Mouse (Mus musculus) ES-E14 (cell line): ENCODE measurements around the gene Mrpl22. TPM values are rescaled to one million over a fixed set of nuclear protein-coding genes. Genes with fewer than 3 reads are reported as not detected.

Experiments used
- DNase-seq: peaks from one replicate; pipeline ENCODE4 v3.0.0-alpha.2; 2013; ENCODE audit warnings: low read depth, low spot score
- H3K27ac ChIP-seq: 2 replicates; pipeline ENCODE4 v1.5.1; 2012; ENCODE audit warnings: low read depth, mild to moderate bottlenecking, low read length, moderate library complexity, mixed read lengths; ENCODE audit not compliant: poor library complexity, insufficient read depth, severe bottlenecking
- H3K36me3 ChIP-seq: 2 replicates; pipeline ENCODE4 v1.6.1; 2012; ENCODE audit warnings: mild to moderate bottlenecking, low read length, moderate library complexity, mixed read lengths; ENCODE audit not compliant: control insufficient read depth, poor library complexity, insufficient read depth, severe bottlenecking
- H3K4me1 ChIP-seq, 2 experiments: fragments of 150-350 bp in 1 of 2; sonication (generic) in 1 of 2; 2 replicates each; pipeline ENCODE4 v1.6.1; 2012; ENCODE audit warnings: low read length in 2 of 2, mild to moderate bottlenecking in 1 of 2, mixed read lengths in 1 of 2; ENCODE audit not compliant: control insufficient read depth in 2 of 2, insufficient read depth in 2 of 2, poor library complexity in 1 of 2
- H3K4me3 ChIP-seq, 2 experiments: fragments of 150-350 bp in 1 of 2; sonication (generic) in 1 of 2; 2 replicates each; pipeline ENCODE4 v1.5.1; 2012; ENCODE audit warnings: low read length in 2 of 2, low read depth in 1 of 2, mild to moderate bottlenecking in 1 of 2, mixed read lengths in 1 of 2; ENCODE audit not compliant: insufficient read depth in 1 of 2, poor library complexity in 1 of 2, severe bottlenecking in 1 of 2
- H3K9ac ChIP-seq: 2 replicates; pipeline ENCODE4 v1.6.1; 2012; ENCODE audit warnings: low read depth, mild to moderate bottlenecking, low read length, mixed read lengths; ENCODE audit not compliant: poor library complexity, insufficient read depth, severe bottlenecking
- H3K9me3 ChIP-seq: fragments of 150-350 bp; sonication (generic); 2 replicates; pipeline ENCODE4 v1.6.1; 2012; ENCODE audit warnings: low read depth, mild to moderate bottlenecking, low read length; ENCODE audit not compliant: control insufficient read depth, insufficient read depth
- CHD2 ChIP-seq: IDR thresholded peaks from 2 replicates; pipeline ENCODE4 v1.6.1; 2014; ENCODE audit warnings: mild to moderate bottlenecking, low read depth, low read length, inconsistent platforms
- HCFC1 ChIP-seq: IDR thresholded peaks from 2 replicates; pipeline ENCODE4 v1.6.1; 2012; ENCODE audit warnings: low read length, inconsistent platforms, borderline replicate concordance; ENCODE audit not compliant: insufficient read depth
- MAFK ChIP-seq: IDR thresholded peaks from 2 replicates; pipeline ENCODE4 v1.6.1; 2014; ENCODE audit warnings: mild to moderate bottlenecking, low read depth, low read length, inconsistent platforms; ENCODE audit not compliant: insufficient read depth
- ZC3H11A ChIP-seq: IDR thresholded peaks from 2 replicates; pipeline ENCODE4 v1.6.1; 2012; ENCODE audit warnings: low read depth, mild to moderate bottlenecking, inconsistent platforms, low read length, borderline replicate concordance
- ZNF384 ChIP-seq: IDR thresholded peaks from 2 replicates; pipeline ENCODE4 v1.6.1; 2012; ENCODE audit warnings: low read depth, low read length, inconsistent platforms
- in situ Hi-C, 2 experiments: fragments of 600-800 bp; cut with MboI; formaldehyde crosslinking; loops; one replicate each; pipeline ENCODE4 v1.15.1; 2025; ENCODE audit warnings: low sequenced_read_pairs in 2 of 2, inconsistent platforms in 1 of 2; ENCODE audit not compliant: unreplicated experiment in 2 of 2
- total RNA-seq: library from RNA; depleted of rRNA; stranded (reverse); fragments of 300-350 nt; gene quantifications from 2 replicates; pipeline ENCODE4 v1.2.3, GENCODE M21; 2012

Mrpl22 gene
- total RNA-seq, 1 experiment = 71.0 TPM

DNA sequence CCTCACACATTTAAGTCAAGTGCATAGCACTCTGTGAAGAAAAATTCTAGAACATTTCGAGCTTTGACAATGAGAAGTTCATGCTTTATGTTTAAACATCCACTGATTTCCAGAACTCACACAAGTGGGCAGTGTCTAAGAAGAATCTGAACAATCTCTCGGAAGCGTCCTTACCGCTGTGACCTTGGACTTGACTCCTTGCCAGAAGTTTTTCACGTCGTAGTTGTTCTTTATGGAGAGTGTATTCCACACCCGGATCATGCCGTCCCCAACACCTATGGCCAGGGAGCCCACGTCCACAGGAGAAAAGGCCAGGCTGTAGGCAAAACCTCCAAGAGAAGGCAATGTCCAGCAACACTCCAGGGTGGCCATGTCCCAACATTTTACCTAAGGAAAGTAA is 16.0 kb upstream of the Mrpl22 start:
- Histone ChIP-seq H3K36me3 (peaks cover 34% of the 10 kb centered on the region), H3K9me3 (no peaks in the 10 kb centered on the region), H3K4me3 (no peak overlapping the region), H3K9ac (no peak overlapping the region), H3K27ac (no peak overlapping the region), H3K4me1 (no peaks in the 10 kb centered on the region)
- DNase-seq = no peak
- no peak for TF ChIP-seq ZNF384
- TF ChIP-seq CHD2 = no peak
- no peak for TF ChIP-seq HCFC1
- TF ChIP-seq ZC3H11A = no peak
- in situ Hi-C loops = no loop called here

DNA sequence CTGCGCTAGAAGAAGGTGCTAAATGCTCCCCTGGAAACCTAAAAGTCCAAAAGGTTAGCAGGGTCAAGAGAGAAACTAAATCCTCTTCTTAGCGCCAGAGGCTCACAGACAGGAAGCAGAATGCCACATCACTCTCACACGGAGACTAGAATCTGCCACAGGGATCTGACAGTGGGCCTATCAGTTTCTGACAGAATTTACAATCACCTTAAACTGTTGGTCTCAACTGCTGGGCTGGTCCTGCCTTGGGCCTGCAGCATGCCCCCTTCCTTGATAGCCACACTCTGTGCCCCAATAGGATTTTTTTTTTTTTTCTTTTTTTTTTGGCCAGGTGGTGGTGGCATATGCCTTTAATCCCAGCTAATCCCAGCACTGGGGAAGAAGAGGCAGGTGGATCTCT is 14.6 kb upstream of the Mrpl22 start:
- Histone ChIP-seq H3K4me3 (no peak overlapping the region), H3K27ac (no peak overlapping the region), H3K9ac (no peak overlapping the region), H3K36me3 (peaks cover 33% of the 10 kb centered on the region), H3K9me3 (no peaks in the 10 kb centered on the region), H3K4me1 (no peaks in the 10 kb centered on the region)
- in situ Hi-C loops = no loop called here
- no peak for DNase-seq
- TF ChIP-seq HCFC1 = no peak
- no peak for TF ChIP-seq ZC3H11A
- TF ChIP-seq CHD2 = no peak

DNA sequence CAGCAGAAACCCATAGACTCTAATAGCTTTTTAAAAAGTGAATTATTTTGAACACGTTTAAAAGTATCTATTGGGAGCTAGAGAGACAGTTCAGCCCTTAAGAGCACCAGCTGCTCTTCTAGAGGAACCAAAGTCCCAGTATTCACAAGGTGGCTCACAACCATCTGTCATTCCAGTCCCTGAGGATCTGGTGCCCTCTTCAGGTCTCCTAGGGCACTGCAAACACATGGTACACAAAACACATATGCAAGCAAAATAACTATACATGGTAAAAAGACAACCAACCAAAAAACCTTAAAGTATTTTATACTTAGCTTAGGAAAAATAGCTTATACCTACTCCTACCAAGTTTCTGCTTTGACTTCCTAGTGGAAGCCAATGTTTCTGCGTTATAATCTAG is 6.4 kb upstream of the Mrpl22 start:
- H3K4me1 ChIP-seq = 0 out of 4 replicates have a peak, but pooled peaks cover 0 to 3% of the 10 kb centered on the region in 2 experiments
- H3K9me3 ChIP-seq = no peaks in the 10 kb centered on the region
- in situ Hi-C loops = no loop called here
- peak; percentile 44 for DNase-seq
- TF ChIP-seq HCFC1 (no peak), ZC3H11A (peak; percentile 8; the same call in 1 of the 2 replicates), MAFK (no peak), ZNF384 (no peak), CHD2 (no peak)
- no peak overlapping the region for H3K27ac ChIP-seq
- no peak overlapping the region for H3K9ac ChIP-seq
- no peak overlapping the region for H3K4me3 ChIP-seq
- H3K36me3 ChIP-seq = peaks cover 25% of the 10 kb centered on the region

DNA sequence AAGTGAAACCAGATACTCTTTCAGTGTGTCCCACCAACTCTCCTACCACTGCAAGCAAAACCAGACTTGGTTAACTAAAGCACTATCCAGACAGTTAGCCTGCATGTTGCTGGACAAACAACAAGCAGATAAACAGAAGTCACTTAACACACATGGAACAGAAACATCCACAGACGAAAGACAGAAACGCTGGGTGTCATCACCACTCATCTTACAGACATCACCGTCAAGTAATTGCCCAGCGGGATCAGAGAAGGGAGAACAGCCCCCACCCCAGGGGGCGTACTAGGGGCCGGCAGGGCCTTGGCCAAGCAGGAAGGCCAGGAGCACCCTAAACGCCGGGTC is 3.7 kb upstream of the Mrpl22 start:
- in situ Hi-C loops = no loop called here
- H3K4me1 ChIP-seq = 0 out of 4 replicates have a peak, but pooled peaks cover 2 to 3% of the 10 kb centered on the region in 2 experiments

DNA sequence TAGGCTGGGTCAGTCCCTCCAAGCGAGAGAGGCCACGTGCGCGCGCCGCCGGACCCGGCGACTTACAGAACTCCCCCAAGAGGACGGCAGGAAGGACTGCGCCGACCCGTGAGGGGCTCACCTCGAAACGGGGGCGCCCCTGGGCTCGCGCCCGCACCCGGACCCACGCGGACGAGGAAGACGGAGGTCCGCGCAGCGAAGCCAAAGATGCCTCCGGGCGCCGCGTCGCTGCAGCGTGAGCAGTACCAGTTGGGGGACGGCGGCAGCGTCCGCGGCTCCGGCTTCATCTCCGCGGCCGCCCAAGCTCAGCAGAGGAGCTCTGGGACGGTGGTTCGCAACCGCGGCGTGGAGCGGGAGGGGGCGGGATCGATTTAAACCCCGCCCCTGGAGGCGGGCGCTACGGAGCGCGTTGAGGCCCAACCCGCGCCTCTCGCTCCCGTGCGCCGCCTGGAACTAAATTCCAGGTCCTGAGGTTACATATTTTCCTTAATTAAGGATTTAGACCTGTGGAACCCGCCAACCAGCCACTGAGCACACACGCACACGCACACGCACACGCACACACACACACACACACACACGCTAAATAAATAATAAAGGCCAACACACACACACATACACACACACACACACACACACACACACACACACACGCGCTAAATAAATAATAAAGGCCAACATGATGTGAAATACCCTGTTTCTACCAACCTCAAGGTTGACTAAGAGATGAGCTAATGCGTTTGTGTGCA is 3.1 kb upstream of the Mrpl22 start, which contains the start of gene Gemin5:
TSS of gene Gemin5 (minus strand) at position 373 of the 749 bp plus-strand sequence.
- H3K36me3 ChIP-seq = peaks cover 20% of the 10 kb centered on the region
- peak within 1 kb of the TSS; percentile 72; the same call in 1 of the 2 replicates for H3K27ac ChIP-seq
- DNase-seq = peak; percentile 72
- H3K9me3 ChIP-seq = no peaks in the 10 kb centered on the region
- H3K9ac ChIP-seq = peak within 1 kb of the TSS; percentile 100
- no peak for TF ChIP-seq ZNF384
- TF ChIP-seq HCFC1 = 0 out of 2 replicates have a peak, but pooled peaks have one; percentile 47
- TF ChIP-seq CHD2 = no peak
- 0 out of 4 replicates have a peak, but pooled peaks cover 2 to 3% of the 10 kb centered on the region in 2 experiments for H3K4me1 ChIP-seq
- in situ Hi-C loops = no loop called here
- H3K4me3 ChIP-seq = peak within 1 kb of the TSS; percentile 97 to 100

More for the DNA sequence above, 3.7 kb upstream of the Mrpl22 start:
- peak overlapping the region; percentile 100 for H3K9ac ChIP-seq
- H3K27ac ChIP-seq = 0 out of 2 replicates have a peak overlapping the region, but pooled peaks have one; percentile 72
- no peaks in the 10 kb centered on the region for H3K9me3 ChIP-seq
- TF ChIP-seq ZC3H11A = no peak
- TF ChIP-seq MAFK = no peak
- no peak for TF ChIP-seq CHD2
- TF ChIP-seq HCFC1 = no peak
- no peak for TF ChIP-seq ZNF384
- DNase-seq = no peak
- peaks cover 18% of the 10 kb centered on the region for H3K36me3 ChIP-seq
- H3K4me3 ChIP-seq = peak overlapping the region; percentile 97 to 100
